ENCODE assay signal across 20 mouse cellular contexts in genomic region chr7:49520504-49520903, GRCm38 (mm10).
DNase-seq lines count a peak whose midpoint lies in the region; ATAC-seq and TF ChIP-seq lines count a peak whose summit lies in the region.
"Had no signal": no experiment of that assay in that cellular context is flagged by ENCODE, and none has a peak within 500 bp of the region (broad histone marks: within the 10 kb centered on the region; RNA-seq: fewer than 3 reads in every experiment).

No protein-coding gene starts in this region.

- no peak for ATAC-seq in kidney, embryonic 15.5 days (replicated peaks; ENCODE audit: low FRiP score)
- ATAC-seq: forebrain, embryonic 15.5 days; inflammation-experienced regulatory T-cells, adult 6 months had no signal

- WGBS in heart, embryonic 10.5 days = 47% methylated on average over 2 of the region's 2 CpGs
- 46% methylated on average over 2 of the region's 2 CpGs for WGBS in kidney, embryonic 15.5 days

- peak overlapping the region; percentile 66 for H3K4me2 ChIP-seq in kidney, embryonic 15.5 days
- H3K4me2 ChIP-seq: forebrain, embryonic 15.5 days; limb, embryonic 15.5 days; midbrain, embryonic 11.5 days had no signal

- H3K9ac ChIP-seq in kidney, embryonic 15.5 days = no peak overlapping the region
- H3K9ac ChIP-seq: forebrain, embryonic 15.5 days; limb, embryonic 15.5 days had no signal

- H3K4me3 ChIP-seq in heart, embryonic 10.5 days = no peak overlapping the region
- H3K4me3 ChIP-seq in left cerebral cortex, adult 2 months = no peak overlapping the region
- H3K4me3 ChIP-seq in kidney, embryonic 15.5 days (replicated peaks) = no peak overlapping the region
- H3K4me3 ChIP-seq: erythroblast, embryonic 14.5 days; forebrain, embryonic 15.5 days; limb, embryonic 15.5 days had no signal

- no peak for TF ChIP-seq CTCF in left cerebral cortex, adult 2 months (IDR thresholded peaks at IDR 0.05)

- DNase-seq in heart, embryonic 10.5 days (ENCODE audit: low spot score) = no peak
- no peak for DNase-seq in heart, adult 8-10 months (ENCODE audit: low spot score)
- DNase-seq in left cerebral cortex, adult 2 months (ENCODE audit: extremely low spot score in 1 of 2, low spot score in 2 of 2) = no peak
- no peak for DNase-seq in left cerebral cortex, adult 8-10 months (ENCODE audit: low spot score in 2 of 2)
- DNase-seq in yolk sac, embryonic 10.5 days (ENCODE audit: low spot score) = peak; percentile 79
- no peak for DNase-seq in adrenal gland, postnatal 36 days
- no peak for DNase-seq in gastrocnemius, postnatal 10 days
- DNase-seq: adrenal gland, adult 2 months; cerebellum, postnatal 14 days; heart, adult 11 months; lung, adult 18-20 months; right cerebral cortex, postnatal 25 days; thymus, postnatal 25 days had no signal

- H3K36me3 ChIP-seq in heart, embryonic 10.5 days = no peaks in the 10 kb centered on the region
- no peaks in the 10 kb centered on the region for H3K36me3 ChIP-seq in kidney, embryonic 15.5 days
- H3K36me3 ChIP-seq: forebrain, embryonic 15.5 days; limb, embryonic 15.5 days had no signal

- peak overlapping the region; percentile 67 for H3K27ac ChIP-seq in heart, embryonic 10.5 days
- peak overlapping the region; percentile 36 for H3K27ac ChIP-seq in left cerebral cortex, adult 2 months
- H3K27ac ChIP-seq in kidney, embryonic 15.5 days = peak overlapping the region; percentile 93
- H3K27ac ChIP-seq: forebrain, embryonic 15.5 days; limb, embryonic 15.5 days; macrophage had no signal

- peaks cover 57% of the 10 kb centered on the region for H3K4me1 ChIP-seq in heart, embryonic 10.5 days
- H3K4me1 ChIP-seq in kidney, embryonic 15.5 days = peaks cover 58% of the 10 kb centered on the region

- intact Hi-C loops in left cerebral cortex, adult 2 months (cut with DNase I) = loop anchor here (5.0 kb wide), 1 partner anchor 38 kb away; no protein-coding TSS in a partner anchor

- H3K27me3 ChIP-seq in heart, embryonic 10.5 days (ENCODE audit: insufficient read depth, poor library complexity, severe bottlenecking) = no peaks in the 10 kb centered on the region
- H3K27me3 ChIP-seq in kidney, embryonic 15.5 days = no peaks in the 10 kb centered on the region
- H3K27me3 ChIP-seq: forebrain, embryonic 15.5 days; limb, embryonic 15.5 days had no signal

- no peaks in the 10 kb centered on the region for H3K9me3 ChIP-seq in heart, embryonic 10.5 days
- H3K9me3 ChIP-seq in kidney, embryonic 15.5 days (replicated peaks) = no peaks in the 10 kb centered on the region
- H3K9me3 ChIP-seq: forebrain, embryonic 15.5 days; limb, embryonic 15.5 days had no signal

Comparison
In these comparisons a context has a peak if more than half of its experiments do, and no peak if none do; other contexts are left out.
1. H3K27ac ChIP-seq: peak in every context shown above with its lines; median percentile 93 in kidney, embryonic 15.5 days; 67 in heart, embryonic 10.5 days; 36 in left cerebral cortex, adult 2 months.